Mouse (Mus musculus): ENCODE results near the gene Sufu. TPM values are rescaled to one million over a fixed set of nuclear protein-coding genes. Genes with fewer than 3 reads are reported as not detected.

Sufu gene
- polyA plus RNA-seq, 1 experiment from 2014 or later: 20.7 TPM

- no peak for DNase-seq (ENCODE audit: low spot score)
Observed at GRCm38 (mm10) chr19:46459889-46460288, 63.2 kb downstream of the Sufu start.

GRCm38 (mm10) chr19:46462574-46462973, 65.9 kb downstream of the Sufu start:
- no peak for DNase-seq (ENCODE audit: low spot score)

- no peak for DNase-seq (ENCODE audit: low spot score)
Observed at GRCm38 (mm10) chr19:46463446-46463845, 66.8 kb downstream of the Sufu start.

GRCm38 (mm10) chr19:46466160-46466559, 69.5 kb downstream of the Sufu start:
- DNase-seq (ENCODE audit: low spot score): peak; percentile 74

- peak; percentile 28 for DNase-seq (ENCODE audit: low spot score)
Observed at GRCm38 (mm10) chr19:46467051-46467503, 70.4 kb downstream of the Sufu start.

- DNase-seq (ENCODE audit: low spot score): peak; percentile 46
Observed at GRCm38 (mm10) chr19:46470364-46471240, 73.9 kb downstream of the Sufu start.

- peak; percentile 47 for DNase-seq (ENCODE audit: low spot score)
Observed at GRCm38 (mm10) chr19:46471324-46472093, 74.8 kb downstream of the Sufu start.

GRCm38 (mm10) chr19:46477432-46477845, 80.7 kb downstream of the Sufu start:
- DNase-seq (ENCODE audit: low spot score): no peak

- no peak for DNase-seq (ENCODE audit: low spot score)
Observed at GRCm38 (mm10) chr19:46478242-46478641, 81.5 kb downstream of the Sufu start.

GRCm38 (mm10) chr19:46478826-46479225, 82.1 kb downstream of the Sufu start:
- DNase-seq (ENCODE audit: low spot score): no peak

- peak; percentile 27 for DNase-seq (ENCODE audit: low spot score)
Observed at GRCm38 (mm10) chr19:46479306-46480075, 82.8 kb downstream of the Sufu start.

GRCm38 (mm10) chr19:46480624-46481345, 84.1 kb downstream of the Sufu start:
- no peak for DNase-seq (ENCODE audit: low spot score)

GRCm38 (mm10) chr19:46481352-46481751, 84.7 kb downstream of the Sufu start:
- DNase-seq (ENCODE audit: low spot score): no peak

GRCm38 (mm10) chr19:46481756-46482155, 85.1 kb downstream of the Sufu start:
- DNase-seq (ENCODE audit: low spot score): no peak

GRCm38 (mm10) chr19:46482896-46483516, 86.3 kb downstream of the Sufu start:
- DNase-seq (ENCODE audit: low spot score): peak; percentile 22

- no peak for DNase-seq (ENCODE audit: low spot score)
Observed at GRCm38 (mm10) chr19:46483701-46484328, 87.1 kb downstream of the Sufu start.

GRCm38 (mm10) chr19:46484518-46484917, 87.8 kb downstream of the Sufu start:
- DNase-seq (ENCODE audit: low spot score): no peak

GRCm38 (mm10) chr19:46485847-46486246, 89.2 kb downstream of the Sufu start:
- no peak for DNase-seq (ENCODE audit: low spot score)

GRCm38 (mm10) chr19:46486709-46487108, 90.0 kb downstream of the Sufu start:
- DNase-seq (ENCODE audit: low spot score): no peak

GRCm38 (mm10) chr19:46489448-46489847, 92.8 kb downstream of the Sufu start:
- DNase-seq (ENCODE audit: low spot score): no peak

Measured in thymus, postnatal 0 days (tissue).